Mouse (Mus musculus) monocyte, adult 2 months (primary cell): ENCODE results near the gene Siglecg.
A peak's percentile ranks its signal among the peaks of the same experiment; 100 is the strongest.
"Not testable (repeated sequence)": the region's sequence is repeated elsewhere in the genome, so short reads cannot be mapped to it uniquely, and the experiment has no call there.

ENCODE experiments used
- DNase-seq, 2 experiments: peaks; one replicate each; pipeline ENCODE4 v3.0.0; 2022; ENCODE audit warnings: low spot score in 2 of 2, low read depth in 1 of 2

Siglecg gene

GRCm38 (mm10) chr7:43408131-43408553 lies at the start of gene Siglecg:
Gene Siglecg, plus strand, starts transcription at chr7:43408204.
- DNase-seq = no peak

GRCm38 (mm10) chr7:43358556-43358955 lies 49.4 kb upstream of the Siglecg start:
- no peak for DNase-seq

- DNase-seq = no peak
Observed at GRCm38 (mm10) chr7:43361442-43361841, 46.6 kb upstream of the Siglecg start.

DNA sequence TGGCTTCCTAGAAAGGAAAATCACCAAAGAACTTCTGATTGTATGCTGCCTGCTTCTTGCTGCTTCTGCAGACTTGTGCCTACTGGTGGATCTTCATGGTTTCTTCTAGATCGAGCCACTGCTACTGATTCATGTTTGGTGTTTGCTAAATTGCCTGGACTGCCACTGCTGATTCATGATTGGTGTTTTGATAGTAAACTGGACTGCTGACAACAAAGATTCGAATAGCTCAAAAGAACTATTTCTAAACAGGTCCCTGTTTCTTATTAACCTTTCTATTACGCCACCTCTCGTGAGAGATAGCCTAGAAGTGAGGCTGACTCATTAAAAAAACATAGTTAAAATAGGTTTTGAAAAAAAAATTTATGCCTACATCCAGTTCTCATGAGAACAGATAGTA lies 46.0 kb upstream of the Siglecg start:
- DNase-seq = no peak

DNA sequence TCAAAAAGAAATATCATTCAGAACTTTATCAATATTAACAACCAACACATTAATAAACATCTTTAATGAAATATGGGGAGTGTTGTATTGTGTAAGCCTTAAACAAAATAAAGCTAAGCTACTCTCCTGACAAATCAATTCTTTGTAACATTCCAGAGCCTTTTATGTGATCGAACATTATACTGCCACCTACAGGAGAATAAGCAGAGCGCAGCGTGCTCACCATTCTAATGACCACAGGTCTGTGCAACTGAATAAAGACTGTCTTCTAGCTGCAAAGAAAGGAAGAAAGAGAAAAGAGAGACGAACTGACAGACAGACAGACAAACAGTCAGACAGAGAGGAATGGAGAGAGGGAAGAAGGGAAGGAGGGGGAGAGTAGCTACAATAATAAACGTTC lies 29.8 kb upstream of the Siglecg start:
- DNase-seq = no peak

- peak in 1 of 2 experiments; percentile 22 for DNase-seq
Observed at GRCm38 (mm10) chr7:43392349-43393121, 15.5 kb upstream of the Siglecg start.

DNA sequence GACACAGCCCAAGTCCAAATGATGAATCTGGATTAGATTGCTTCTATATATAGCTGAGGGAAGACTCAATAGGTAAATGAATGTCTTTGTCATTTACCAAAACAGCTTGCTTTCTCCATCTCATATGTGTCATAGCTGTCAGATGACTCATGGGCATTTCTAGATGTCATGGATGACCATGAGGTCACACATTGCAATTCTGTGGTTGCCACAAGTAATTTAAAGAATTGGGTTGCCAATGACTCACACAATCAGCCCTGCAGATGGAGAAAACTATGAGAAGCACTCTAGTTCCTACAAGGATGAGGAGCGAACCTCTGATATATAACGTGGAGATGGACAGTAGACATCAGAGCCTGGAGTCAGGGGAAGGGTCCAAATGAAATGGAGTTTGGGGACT lies 8.5 kb upstream of the Siglecg start:
- no peak for DNase-seq

DNA sequence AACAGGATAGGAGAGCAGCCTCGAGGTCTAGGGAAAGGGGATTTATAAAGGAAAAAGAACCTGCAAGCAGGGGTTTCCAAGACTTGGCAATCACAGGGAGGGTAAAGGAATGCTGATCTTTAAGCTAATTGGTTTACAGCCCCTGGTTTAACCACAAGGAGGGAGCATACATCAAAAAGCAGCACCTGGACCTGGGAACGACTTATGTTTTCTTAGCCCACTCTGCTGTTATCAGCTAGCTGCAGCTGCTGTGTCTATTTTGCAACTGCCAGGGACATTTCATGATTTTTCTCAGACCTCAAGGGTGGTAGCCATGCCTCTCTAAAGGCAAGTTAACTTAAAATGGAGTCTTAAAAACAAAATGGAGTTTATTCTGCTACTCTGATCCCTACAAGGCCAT lies 5.3 kb upstream of the Siglecg start:
- no peak for DNase-seq

GRCm38 (mm10) chr7:43407573-43407972 lies 431 bp upstream of the Siglecg start:
- no peak for DNase-seq

GRCm38 (mm10) chr7:43409084-43409483 lies 1.1 kb downstream of the Siglecg start:
- no peak for DNase-seq

DNA sequence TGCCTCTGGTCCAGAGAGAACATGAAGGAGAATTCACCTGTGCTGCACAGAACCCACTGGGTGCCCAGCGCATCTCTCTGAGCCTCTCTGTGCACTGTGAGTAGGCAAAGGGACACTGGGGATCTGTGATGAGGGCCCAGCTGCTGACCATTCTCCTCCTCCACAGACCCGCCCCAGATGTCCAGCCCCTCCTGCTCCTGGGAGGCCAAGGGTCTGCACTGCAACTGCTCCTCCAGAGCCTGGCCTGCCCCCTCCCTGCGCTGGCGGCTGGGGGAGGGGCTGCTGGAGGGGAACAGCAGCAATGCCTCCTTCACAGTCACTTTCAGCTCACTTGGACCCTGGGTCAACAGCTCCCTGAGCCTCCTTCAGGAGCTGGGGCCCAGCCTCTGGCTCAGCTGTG lies 3.7 kb downstream of the Siglecg start:
- not testable (repeated sequence) for DNase-seq

GRCm38 (mm10) chr7:43417298-43417697 lies 9.3 kb downstream of the Siglecg start:
- DNase-seq = no peak

GRCm38 (mm10) chr7:43422995-43423617 lies 15.1 kb downstream of the Siglecg start:
- DNase-seq = peak; percentile 32 to 62

- DNase-seq = no peak
Observed at GRCm38 (mm10) chr7:43423991-43424625, 16.1 kb downstream of the Siglecg start.

DNA sequence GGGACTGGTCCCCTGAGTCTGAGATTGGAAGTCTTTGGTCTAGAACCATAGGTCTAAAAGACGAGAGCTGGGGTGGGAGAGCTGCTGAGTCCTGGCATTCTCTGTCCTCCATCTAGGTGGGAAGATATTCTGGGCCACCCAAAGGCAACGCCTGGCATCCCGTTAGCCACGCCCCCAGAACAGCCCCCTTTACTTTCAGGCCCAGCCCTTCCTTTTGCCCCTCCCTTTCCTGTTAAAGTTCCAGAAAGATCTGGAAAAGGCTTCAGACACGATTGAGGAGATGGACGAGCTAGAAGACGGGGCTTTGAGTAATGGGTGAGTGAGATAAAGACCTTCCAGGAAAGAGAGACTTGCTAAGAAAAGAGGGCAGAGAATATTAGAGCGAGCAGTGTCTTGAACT lies 19.4 kb downstream of the Siglecg start, which contains the start of gene Lim2:
TSS of gene Lim2 (plus strand) at position 265 of the 400 bp plus-strand sequence.
- DNase-seq = no peak

GRCm38 (mm10) chr7:43429500-43429899 lies 21.5 kb downstream of the Siglecg start:
- DNase-seq = no peak

- no peak for DNase-seq
Observed at GRCm38 (mm10) chr7:43432891-43433290, 24.9 kb downstream of the Siglecg start.

- no peak for DNase-seq
Observed at GRCm38 (mm10) chr7:43434676-43435075, 26.7 kb downstream of the Siglecg start.

GRCm38 (mm10) chr7:43436341-43437255 lies 28.6 kb downstream of the Siglecg start, which contains the start of gene Nkg7:
Gene Nkg7, plus strand, starts transcription at chr7:43437073.
- no peak for DNase-seq

DNA sequence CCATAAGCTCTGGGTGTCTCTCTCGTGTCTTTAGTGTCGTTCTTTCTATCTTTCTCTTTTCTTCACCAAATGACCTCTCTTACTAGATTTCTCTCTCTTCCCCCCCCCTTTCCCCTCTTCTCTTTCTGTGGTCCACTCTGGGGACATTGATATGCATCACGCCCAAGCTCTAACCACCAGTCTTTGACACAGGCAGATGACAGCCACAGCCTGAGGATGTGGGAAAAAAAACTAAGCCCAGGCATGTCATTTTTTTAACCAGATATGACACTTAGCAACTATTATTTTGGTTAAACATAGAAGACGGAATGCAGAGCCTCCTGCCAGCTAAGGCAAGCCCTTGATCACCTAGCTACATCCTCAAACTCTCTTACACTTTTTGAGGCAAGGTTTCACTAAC lies 30.6 kb downstream of the Siglecg start:
- DNase-seq = no peak

- no peak for DNase-seq
Observed at GRCm38 (mm10) chr7:43440482-43440881, 32.5 kb downstream of the Siglecg start, which contains the start of gene Cldnd2. Gene Cldnd2, plus strand, starts transcription at chr7:43440782.
